Mouse (Mus musculus) forebrain, embryonic 16.5 days (tissue): Measurements from ENCODE around the gene Ap3s2. TPM values are rescaled to one million over a fixed set of nuclear protein-coding genes. Genes with fewer than 3 reads are reported as not detected.

ENCODE experiments used
- ATAC-seq: fragments of 200-750 bp; cut with Nextera tagmentation; 2 replicates; pipeline ENCODE4 v1.8.0; 2017; ENCODE audit warnings: mild to moderate bottlenecking, moderate library complexity
- H3K27ac ChIP-seq: fragments of 300-500 bp; sonication (generic); 2 replicates; pipeline ENCODE4 v1.5.1; 2014; ENCODE audit warnings: low read length, control low read depth
- H3K27me3 ChIP-seq: fragments of 300-500 bp; sonication (generic); replicated peaks from 2 replicates; pipeline ENCODE4 v1.6.1; 2014; ENCODE audit warnings: low read length; ENCODE audit not compliant: control insufficient read depth, insufficient read depth
- H3K36me3 ChIP-seq: fragments of 300-500 bp; sonication (generic); 2 replicates; pipeline ENCODE4 v1.6.1; 2014; ENCODE audit not compliant: control insufficient read depth, insufficient read depth
- H3K4me1 ChIP-seq: fragments of 300-500 bp; sonication (generic); replicated peaks from 2 replicates; pipeline ENCODE4 v1.6.1; 2014; ENCODE audit warnings: low read length; ENCODE audit not compliant: control insufficient read depth, insufficient read depth
- H3K4me2 ChIP-seq: fragments of 300-500 bp; sonication (generic); 2 replicates; pipeline ENCODE4 v1.6.1; 2014; ENCODE audit warnings: mild to moderate bottlenecking, low read length, control low read depth
- H3K4me3 ChIP-seq: fragments of 300-500 bp; sonication (generic); replicated peaks from 2 replicates; pipeline ENCODE4 v1.5.1; 2014; ENCODE audit warnings: mild to moderate bottlenecking, low read length, control low read depth
- H3K9ac ChIP-seq: fragments of 300-500 bp; sonication (generic); replicated peaks from 2 replicates; pipeline ENCODE4 v1.6.1; 2014; ENCODE audit warnings: low read depth, low read length, control low read depth
- H3K9me3 ChIP-seq: fragments of 300-500 bp; sonication (generic); 2 replicates; pipeline ENCODE4 v1.6.1; 2016; ENCODE audit warnings: low read length; ENCODE audit not compliant: control insufficient read depth
- WGBS: fragments of 180-500 bp; shearing (Covaris S2); extraction: QIAGEN DNeasy Blood & Tissue Kit; methylation state at CpG from one replicate; pipeline ENCODE4 v1.1.7; 2014; 5-methylcytosine and 5-hydroxymethylcytosine counted together
- microRNA-seq: library from miRNA; unstranded; fragments of <30 nt; microRNA quantifications from one replicate; pipeline ENCODE4, GENCODE M21; 2017
- polyA plus RNA-seq: library from polyadenylated mRNA; unstranded; fragments of >200 nt; fragmentation: Nextera tagmentation; extraction: Ambion mirVana; gene quantifications from 2 replicates; pipeline ENCODE4 v1.2.1, GENCODE M21; 2015

Gene Ap3s2
- polyA plus RNA-seq, 1 experiment from 2014 or later: 45.1 TPM

- WGBS: 63% methylated on average over 6 of the region's 6 CpGs
Observed at GRCm38 (mm10) chr7:79831585-79831984, 88.9 kb downstream of the Ap3s2 start.

GRCm38 (mm10) chr7:79831145-79831544, 89.3 kb downstream of the Ap3s2 start:
- H3K27me3 ChIP-seq: no peaks in the 10 kb centered on the region
- no peak overlapping the region for H3K4me3 ChIP-seq
- H3K36me3 ChIP-seq: no peaks in the 10 kb centered on the region
- H3K4me1 ChIP-seq: no peaks in the 10 kb centered on the region
- ATAC-seq: no peak
- no peak overlapping the region for H3K9ac ChIP-seq
- H3K4me2 ChIP-seq: no peak overlapping the region
- no peak overlapping the region for H3K27ac ChIP-seq
- WGBS: 81% methylated on average over 6 of the region's 6 CpGs
- H3K9me3 ChIP-seq: no peaks in the 10 kb centered on the region

More at GRCm38 (mm10) chr7:79831585-79831984, 88.9 kb downstream of the Ap3s2 start:
- no peak overlapping the region for H3K4me3 ChIP-seq
- no peak overlapping the region for H3K9ac ChIP-seq
- no peak for ATAC-seq
- H3K27ac ChIP-seq: no peak overlapping the region
- H3K27me3 ChIP-seq: no peaks in the 10 kb centered on the region
- no peaks in the 10 kb centered on the region for H3K9me3 ChIP-seq
- no peaks in the 10 kb centered on the region for H3K36me3 ChIP-seq
- H3K4me2 ChIP-seq: no peak overlapping the region
- H3K4me1 ChIP-seq: no peaks in the 10 kb centered on the region

- Histone ChIP-seq H3K4me2 (no peak overlapping the region), H3K9ac (no peak overlapping the region), H3K4me1 (no peaks in the 10 kb centered on the region), H3K27me3 (no peaks in the 10 kb centered on the region), H3K27ac (no peak overlapping the region), H3K4me3 (no peak overlapping the region), H3K9me3 (peaks cover 4% of the 10 kb centered on the region; the same call in 1 of the 2 replicates), H3K36me3 (no peaks in the 10 kb centered on the region)
- 81% methylated on average over 3 of the region's 3 CpGs for WGBS
- ATAC-seq: no peak
Observed at GRCm38 (mm10) chr7:79828341-79828740, 92.1 kb downstream of the Ap3s2 start.

Small RNA genes lying within 50 kb of the gene (microRNA-seq; reads per million reads assigned to microRNA genes)
- gene Gm24541: not detected

Other genes with a start within 250 kb of the Ap3s2 start
- gene Kif7, start 204.9 kb downstream of the Ap3s2 start, polyA plus RNA-seq: 2.3 TPM in 2 replicates
- gene Plin1, start 187.7 kb downstream of the Ap3s2 start, polyA plus RNA-seq: not detected in 2 replicates
- 18.0 and 18.2 TPM in 2 replicates for gene Pex11a, start 177.5 kb downstream of the Ap3s2 start, polyA plus RNA-seq
- gene Wdr93, start 177.5 kb downstream of the Ap3s2 start, polyA plus RNA-seq: 0.23 and 0.58 TPM in 2 replicates
- gene Mesp1, start 126.9 kb downstream of the Ap3s2 start, polyA plus RNA-seq: not detected in 2 replicates
- gene Mesp2, start 109.9 kb downstream of the Ap3s2 start, polyA plus RNA-seq: 1.5 and 2.0 TPM in 2 replicates
- 2.1 and 3.6 TPM in 2 replicates for gene Anpep, start 59.6 kb downstream of the Ap3s2 start, polyA plus RNA-seq
- 12.5 and 14.4 TPM in 2 replicates for gene Arpin, start 14.7 kb upstream of the Ap3s2 start, polyA plus RNA-seq
- 18.7 and 19.6 TPM in 2 replicates for gene Zfp710, start 104.2 kb upstream of the Ap3s2 start, polyA plus RNA-seq
- 286 and 298 TPM in 2 replicates for gene Idh2, start 194.7 kb upstream of the Ap3s2 start, polyA plus RNA-seq